Mouse (Mus musculus) spleen, adult 2 months (tissue): ENCODE measurements at regions not wholly inside any gene's neighbourhood (a gene's known extent, or its start where the extent isn't known, plus 50 kb on each side); places are given as distances from the start of the nearest gene placed in this dataset.

Source experiments
- DNase-seq, 2 experiments: peaks; one replicate each; pipeline versions ENCODE4 v3.0.0 to v3.0.0-alpha.2; 2012 to 2021; ENCODE audit warnings: low spot score in 2 of 2, low read depth in 1 of 2
- H3K27ac ChIP-seq: fragments of 200-500 bp; 2 replicates; pipeline ENCODE4 v1.5.1; 2012; ENCODE audit warnings: low read length, inconsistent platforms; ENCODE audit not compliant: insufficient read depth
- H3K27me3 ChIP-seq: fragments of 200-500 bp; 2 replicates; pipeline ENCODE4 v1.6.1; 2012; ENCODE audit warnings: mild to moderate bottlenecking, moderate library complexity, low read length, inconsistent platforms; ENCODE audit not compliant: control insufficient read depth, insufficient read depth
- H3K36me3 ChIP-seq: fragments of 200-500 bp; 2 replicates; pipeline ENCODE4 v1.6.1; 2012; ENCODE audit warnings: mild to moderate bottlenecking, low read length, inconsistent platforms; ENCODE audit not compliant: control insufficient read depth, insufficient read depth
- H3K4me1 ChIP-seq: fragments of 200-500 bp; 2 replicates; pipeline ENCODE4 v1.6.1; 2011; ENCODE audit warnings: inconsistent platforms; ENCODE audit not compliant: control insufficient read depth, insufficient read depth, insufficient read length
- H3K4me3 ChIP-seq: fragments of 200-500 bp; 2 replicates; pipeline ENCODE4 v1.5.1; 2011; ENCODE audit warnings: mild to moderate bottlenecking, inconsistent platforms; ENCODE audit not compliant: insufficient read depth, insufficient read length; ENCODE audit errors: extremely low read depth
- CTCF ChIP-seq: fragments of 200-500 bp; IDR thresholded peaks from 2 replicates; pipeline ENCODE4 v1.5.1; 2011; ENCODE audit warnings: mild to moderate bottlenecking, inconsistent platforms; ENCODE audit not compliant: insufficient read depth, insufficient read length, insufficient replicate concordance; ENCODE audit errors: extremely low read depth
- POLR2A ChIP-seq: fragments of 200-500 bp; IDR thresholded peaks from 2 replicates; pipeline ENCODE4 v1.6.1; 2011; ENCODE audit warnings: low read depth, low read length, inconsistent platforms
- WGBS: fragments of 180-500 bp; shearing (Covaris S2); methylation state at CpG from one replicate; pipeline ENCODE4 v1.1.7; 2018; 5-methylcytosine and 5-hydroxymethylcytosine counted together

DNA sequence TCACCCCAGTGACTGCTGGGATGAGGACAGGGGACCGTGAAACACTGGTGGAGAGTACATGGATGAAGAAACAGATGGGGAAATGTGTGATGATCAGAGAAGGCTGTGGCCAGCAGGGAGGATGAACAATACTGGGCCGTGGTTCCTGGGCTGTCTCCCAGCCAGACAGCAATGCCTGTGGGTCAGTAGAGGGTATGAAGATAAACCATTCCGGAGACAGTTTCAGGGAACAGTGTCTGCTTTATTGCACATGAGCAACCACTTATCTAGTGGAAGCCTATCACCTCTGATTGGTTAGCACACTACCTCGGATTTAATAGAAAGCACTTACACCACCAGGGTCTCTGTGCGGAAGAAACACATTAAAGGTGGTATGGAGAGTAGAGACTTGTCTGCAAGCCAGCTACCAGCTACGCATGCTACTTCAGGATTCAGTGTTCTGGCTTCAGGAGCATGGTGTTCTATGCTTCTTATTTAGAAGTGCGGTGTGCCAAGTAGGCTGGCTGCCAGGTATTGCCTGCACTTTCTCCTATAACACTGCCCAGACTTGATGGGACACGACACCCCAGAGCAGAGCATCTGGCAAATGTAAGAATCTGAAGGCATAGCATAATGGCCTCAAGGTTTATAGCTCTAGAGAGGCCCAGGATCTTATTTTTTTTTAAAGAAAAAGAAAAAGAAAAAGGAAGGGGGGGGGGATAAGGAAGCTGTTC lies 185.5 kb downstream of the Clic5 start:
- TF ChIP-seq CTCF (no peak), POLR2A (no peak)
- WGBS = 90% methylated on average over 8 of the region's 8 CpGs
- no peak overlapping the region for H3K4me3 ChIP-seq
- no peak overlapping the region for H3K27ac ChIP-seq
- no peaks in the 10 kb centered on the region for H3K27me3 ChIP-seq
- H3K4me1 ChIP-seq = no peaks in the 10 kb centered on the region
- DNase-seq = no peak
- H3K36me3 ChIP-seq = no peaks in the 10 kb centered on the region

- Histone ChIP-seq H3K36me3 (no peaks in the 10 kb centered on the region), H3K27me3 (no peaks in the 10 kb centered on the region), H3K4me3 (no peak overlapping the region), H3K27ac (no peak overlapping the region), H3K4me1 (no peaks in the 10 kb centered on the region)
- WGBS = 83% methylated on average over 7 of the region's 7 CpGs
- DNase-seq = no peak
- no peak for TF ChIP-seq POLR2A
- no peak for TF ChIP-seq CTCF
These were observed 190.0 kb downstream of the Clic5 start for GRCm38 (mm10) chr17:44378391-44378790.

GRCm38 (mm10) chr17:44388916-44389315 lies 200.5 kb downstream of the Clic5 start:
- DNase-seq = no peak
- H3K4me3 ChIP-seq = no peak overlapping the region
- 92% methylated on average over 2 of the region's 2 CpGs for WGBS
- no peak for TF ChIP-seq POLR2A
- TF ChIP-seq CTCF = no peak
- no peaks in the 10 kb centered on the region for H3K36me3 ChIP-seq
- H3K4me1 ChIP-seq = no peaks in the 10 kb centered on the region
- H3K27me3 ChIP-seq = no peaks in the 10 kb centered on the region
- H3K27ac ChIP-seq = no peak overlapping the region

DNA sequence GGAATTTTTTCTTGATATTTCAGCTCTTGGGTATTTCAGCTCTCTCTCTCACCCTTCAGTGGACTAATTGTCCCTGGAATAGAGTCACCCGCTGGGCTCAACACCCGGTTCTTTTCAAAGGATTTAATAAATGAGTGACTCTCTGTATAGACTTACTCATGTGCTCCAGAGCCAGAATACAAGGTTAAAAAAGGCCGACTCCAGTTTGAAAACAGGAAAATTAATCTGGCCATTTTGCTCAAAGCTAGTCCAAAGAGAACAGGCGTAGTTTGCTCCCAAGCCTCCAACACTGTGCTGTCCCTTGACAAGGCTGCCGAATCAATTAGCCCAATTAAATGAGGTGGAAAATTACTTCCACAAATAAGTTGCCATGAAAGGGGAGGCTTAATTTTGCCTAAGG lies 209.4 kb downstream of the Clic5 start:
- no peak for TF ChIP-seq CTCF
- no peak for TF ChIP-seq POLR2A
- H3K4me1 ChIP-seq = no peaks in the 10 kb centered on the region
- DNase-seq = no peak
- WGBS = 91% methylated on average over 5 of the region's 5 CpGs
- no peak overlapping the region for H3K4me3 ChIP-seq
- H3K27ac ChIP-seq = no peak overlapping the region
- no peaks in the 10 kb centered on the region for H3K27me3 ChIP-seq
- H3K36me3 ChIP-seq = no peaks in the 10 kb centered on the region; the same call in 1 of the 2 replicates

- no peak overlapping the region for H3K4me3 ChIP-seq
- TF ChIP-seq POLR2A (no peak), CTCF (no peak)
- no peaks in the 10 kb centered on the region for H3K4me1 ChIP-seq
- WGBS = 72% methylated on average over 5 of the region's 5 CpGs
- no peak overlapping the region for H3K27ac ChIP-seq
- no peaks in the 10 kb centered on the region; the same call in 1 of the 2 replicates for H3K36me3 ChIP-seq
- no peaks in the 10 kb centered on the region for H3K27me3 ChIP-seq
- no peak for DNase-seq
These were observed 209.8 kb downstream of the Clic5 start for GRCm38 (mm10) chr17:44398231-44398630.

- no peak overlapping the region for H3K27ac ChIP-seq
- WGBS = 88% methylated on average over 6 of the region's 6 CpGs
- H3K4me1 ChIP-seq = no peaks in the 10 kb centered on the region
- H3K36me3 ChIP-seq = no peaks in the 10 kb centered on the region
- no peaks in the 10 kb centered on the region for H3K27me3 ChIP-seq
- DNase-seq = no peak
- TF ChIP-seq CTCF (no peak), POLR2A (no peak)
- H3K4me3 ChIP-seq = no peak overlapping the region
These were observed 216.5 kb downstream of the Clic5 start for GRCm38 (mm10) chr17:44404923-44405322.

- H3K27ac ChIP-seq = no peak overlapping the region
These were observed 222.6 kb downstream of the Clic5 start for GRCm38 (mm10) chr17:44410961-44411360.

More at GRCm38 (mm10) chr17:44410961-44411360, 222.6 kb downstream of the Clic5 start:
- no peak for DNase-seq
- no peak overlapping the region for H3K4me3 ChIP-seq
- no peaks in the 10 kb centered on the region for H3K36me3 ChIP-seq
- 55% methylated on average over 2 of the region's 2 CpGs for WGBS
- TF ChIP-seq POLR2A (no peak), CTCF (no peak)
- H3K4me1 ChIP-seq = no peaks in the 10 kb centered on the region
- H3K27me3 ChIP-seq = no peaks in the 10 kb centered on the region
